Mouse (Mus musculus) limb, embryonic 11.5 days (tissue): Measurements from ENCODE around the gene Smarca2. TPM values are rescaled to one million over a fixed set of nuclear protein-coding genes. Genes with fewer than 3 reads are reported as not detected.
"Not testable (repeated sequence)": the region's sequence is repeated elsewhere in the genome, so short reads cannot be mapped to it uniquely, and the experiment has no call there.

ENCODE experiments used
- ATAC-seq: fragments of 200-750 bp; cut with Nextera tagmentation; 2 replicates; pipeline ENCODE4 v1.8.0; 2017; ENCODE audit warnings: low read depth; ENCODE audit not compliant: insufficient number of reproducible peaks, low FRiP score, low TSS enrichment
- DNase-seq: peaks from one replicate; pipeline ENCODE4 v3.0.0-alpha.2; 2015; ENCODE audit warnings: low spot score
- H3K27ac ChIP-seq: fragments of 300-500 bp; sonication (generic); replicated peaks from 2 replicates; pipeline ENCODE4 v1.5.1; 2014; ENCODE audit warnings: low read depth, mild to moderate bottlenecking, low read length
- H3K27me3 ChIP-seq: fragments of 300-500 bp; sonication (generic); 2 replicates; pipeline ENCODE4 v1.6.1; 2014; ENCODE audit warnings: mild to moderate bottlenecking, low read length, mixed read lengths; ENCODE audit not compliant: control insufficient read depth, insufficient read depth
- H3K36me3 ChIP-seq: fragments of 300-500 bp; sonication (generic); 2 replicates; pipeline ENCODE4 v1.6.1; 2014; ENCODE audit warnings: mild to moderate bottlenecking, low read length, moderate library complexity, mixed read lengths; ENCODE audit not compliant: control insufficient read depth, insufficient read depth
- H3K4me1 ChIP-seq: fragments of 300-500 bp; sonication (generic); 2 replicates; pipeline ENCODE4 v1.6.1; 2014; ENCODE audit warnings: low read length, mixed read lengths; ENCODE audit not compliant: control insufficient read depth, insufficient read depth
- H3K4me2 ChIP-seq: fragments of 300-500 bp; sonication (generic); 2 replicates; pipeline ENCODE4 v1.6.1; 2014; ENCODE audit warnings: low read depth, mild to moderate bottlenecking, moderate library complexity; ENCODE audit not compliant: severe bottlenecking
- H3K4me3 ChIP-seq: fragments of 300-500 bp; sonication (generic); 2 replicates; pipeline ENCODE4 v1.5.1; 2014; ENCODE audit warnings: low read depth, low read length
- H3K9ac ChIP-seq: fragments of 300-500 bp; sonication (generic); 2 replicates; pipeline ENCODE4 v1.6.1; 2014; ENCODE audit warnings: mild to moderate bottlenecking, low read length
- H3K9me3 ChIP-seq: fragments of 300-500 bp; sonication (generic); 2 replicates; pipeline ENCODE4 v1.6.1; 2016; ENCODE audit warnings: low read length; ENCODE audit not compliant: control insufficient read depth
- WGBS: fragments of 180-500 bp; shearing (Covaris S2); extraction: QIAGEN DNeasy Blood & Tissue Kit; methylation state at CpG from one replicate; pipeline ENCODE4 v1.1.7; 2014; 5-methylcytosine and 5-hydroxymethylcytosine counted together
- polyA plus RNA-seq: library from polyadenylated mRNA; unstranded; fragments of >200 nt; fragmentation: Nextera tagmentation; extraction: Ambion mirVana; gene quantifications from 2 replicates; pipeline ENCODE4 v1.2.1, GENCODE M21; 2014

Gene Smarca2
- polyA plus RNA-seq, 1 experiment from 2014 or later, result 60.0 TPM

DNA sequence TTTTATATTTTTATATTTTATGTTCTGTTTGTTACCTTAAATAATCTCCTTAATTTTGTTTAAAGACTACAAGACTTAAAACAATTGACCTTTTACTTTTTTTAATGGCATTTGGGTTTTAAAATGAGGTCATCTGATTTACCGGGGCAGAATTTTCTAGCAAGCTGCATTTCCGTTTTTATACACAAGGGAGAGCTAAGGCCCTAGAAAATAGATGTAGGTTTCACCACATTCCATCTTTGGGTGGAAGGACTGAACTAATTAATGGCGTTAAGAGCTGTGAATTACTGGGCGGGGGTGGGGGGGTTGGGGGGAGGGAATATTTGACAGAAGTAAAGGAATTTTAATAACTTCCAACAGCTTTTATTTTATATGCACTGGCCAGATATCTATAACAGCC, 127.0 kb downstream of the Smarca2 start:
- Histone ChIP-seq H3K9me3 (no peaks in the 10 kb centered on the region), H3K4me1 (peaks cover 5% of the 10 kb centered on the region; the same call in 1 of the 2 replicates), H3K27ac (no peak overlapping the region), H3K4me3 (no peak overlapping the region), H3K27me3 (no peaks in the 10 kb centered on the region), H3K36me3 (no peaks in the 10 kb centered on the region), H3K4me2 (no peak overlapping the region), H3K9ac (no peak overlapping the region)
- no peak for DNase-seq
- 7% methylated on average over 4 of the region's 4 CpGs for WGBS
- no peak for ATAC-seq

DNA sequence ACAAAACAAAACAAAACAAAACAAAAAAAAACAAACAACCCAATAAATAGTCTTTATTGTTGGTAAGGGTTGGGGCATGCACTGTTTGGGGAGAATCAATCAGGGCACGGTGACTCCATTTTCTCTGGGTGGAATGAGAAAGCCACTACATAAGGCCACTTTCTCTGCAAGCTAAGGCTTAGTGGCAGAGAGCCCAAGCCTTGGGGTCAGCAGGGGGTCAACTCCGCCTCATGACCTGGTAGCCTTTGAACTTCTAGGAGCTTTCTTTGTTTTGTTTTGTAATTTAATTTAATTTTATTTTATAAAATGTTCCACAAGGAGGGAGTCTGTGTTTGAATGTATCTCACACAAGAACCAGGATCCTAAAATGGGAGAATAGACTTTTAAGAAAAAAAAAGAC, 128.2 kb downstream of the Smarca2 start:
- ATAC-seq (no peak), DNase-seq (no peak)
- 70% methylated on average over 2 of the region's 2 CpGs for WGBS
- Histone ChIP-seq H3K4me2 (no peak overlapping the region), H3K9me3 (no peaks in the 10 kb centered on the region), H3K36me3 (no peaks in the 10 kb centered on the region), H3K4me1 (no peaks in the 10 kb centered on the region), H3K27ac (no peak overlapping the region), H3K27me3 (no peaks in the 10 kb centered on the region), H3K9ac (no peak overlapping the region), H3K4me3 (no peak overlapping the region)

DNA sequence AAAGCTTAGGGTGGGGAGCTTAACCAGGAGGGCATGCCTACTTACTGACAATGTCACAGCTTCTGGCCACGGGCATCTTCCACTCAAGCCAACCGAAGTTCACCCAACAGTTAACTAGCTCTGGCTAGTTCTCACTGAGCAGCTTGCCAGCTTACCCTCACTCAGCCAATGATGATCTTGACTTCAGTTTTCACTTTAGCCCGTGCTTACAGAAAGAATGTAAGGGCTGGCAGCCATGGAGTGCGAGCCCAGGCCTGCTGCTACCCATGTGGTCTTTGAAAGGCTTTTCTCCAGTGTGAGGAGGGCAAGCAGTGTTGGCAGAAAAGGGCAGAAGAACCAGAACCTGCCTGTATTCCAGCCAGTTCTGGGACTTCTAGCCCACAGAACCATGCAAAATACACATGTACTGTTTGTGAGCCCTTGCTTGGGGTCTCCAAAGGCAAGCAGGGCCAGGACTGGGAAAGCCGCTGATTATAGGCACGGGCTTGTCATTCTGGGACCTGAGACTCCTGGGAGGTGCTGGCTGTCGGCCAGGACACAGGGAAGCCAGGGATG, 128.8 kb downstream of the Smarca2 start:
- no peak overlapping the region for H3K27ac ChIP-seq
- H3K36me3 ChIP-seq, result no peaks in the 10 kb centered on the region
- no peaks in the 10 kb centered on the region for H3K9me3 ChIP-seq
- H3K27me3 ChIP-seq, result no peaks in the 10 kb centered on the region
- DNase-seq (no peak), ATAC-seq (no peak)
- 69% methylated on average over 7 of the region's 7 CpGs for WGBS
- no peak overlapping the region for H3K4me3 ChIP-seq
- H3K4me2 ChIP-seq, result no peak overlapping the region
- no peaks in the 10 kb centered on the region for H3K4me1 ChIP-seq
- H3K9ac ChIP-seq, result no peak overlapping the region

DNA sequence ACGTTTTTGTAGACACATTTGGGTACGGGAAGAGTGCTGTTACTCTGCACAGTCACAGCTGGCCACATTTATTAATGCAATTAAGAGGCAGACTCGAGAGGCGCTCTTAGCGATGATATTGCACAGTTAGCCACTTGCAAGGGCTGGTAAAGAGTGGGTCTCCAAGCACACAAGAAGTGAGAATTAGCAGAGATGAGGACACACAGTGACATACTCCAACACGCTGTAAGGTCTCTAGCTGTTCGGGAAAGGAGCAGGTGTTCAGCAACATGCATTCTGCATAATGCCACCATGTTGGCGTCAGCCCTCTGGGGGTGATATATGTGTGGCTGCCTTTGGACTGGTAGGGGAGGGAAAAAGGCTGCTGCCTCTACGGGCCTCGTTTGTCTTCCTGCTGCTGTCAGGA, 129.9 kb downstream of the Smarca2 start:
- no peak overlapping the region for H3K9ac ChIP-seq
- no peak overlapping the region for H3K4me2 ChIP-seq
- WGBS, result 70% methylated on average over 10 of the region's 10 CpGs
- no peak overlapping the region for H3K27ac ChIP-seq
- DNase-seq, result no peak
- no peak overlapping the region for H3K4me3 ChIP-seq
- ATAC-seq, result no peak
- no peaks in the 10 kb centered on the region for H3K36me3 ChIP-seq
- H3K9me3 ChIP-seq, result no peaks in the 10 kb centered on the region
- no peaks in the 10 kb centered on the region for H3K27me3 ChIP-seq
- H3K4me1 ChIP-seq, result no peaks in the 10 kb centered on the region

DNA sequence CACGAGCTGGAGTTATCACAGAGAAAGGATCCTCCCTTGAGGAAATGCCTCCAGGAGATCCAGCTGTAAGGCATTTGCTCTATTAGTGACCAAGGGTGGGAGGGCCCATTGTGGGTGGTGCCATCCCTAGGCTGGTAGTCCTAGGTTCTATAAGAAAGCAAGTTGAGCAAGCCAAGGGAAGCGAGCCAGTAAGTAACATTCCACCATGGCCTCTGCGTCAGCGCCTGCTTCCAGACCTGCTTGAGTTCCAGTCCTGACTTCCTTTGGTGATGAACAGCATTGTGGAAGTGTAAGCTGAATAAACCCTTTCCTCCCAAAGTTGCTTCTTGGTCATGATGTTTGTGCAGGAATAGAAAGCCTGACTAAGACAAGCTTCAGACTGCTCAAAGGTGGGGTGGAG, 140.2 kb downstream of the Smarca2 start:
- not testable (repeated sequence) for H3K9me3 ChIP-seq, H3K4me2 ChIP-seq, H3K27ac ChIP-seq, DNase-seq, H3K4me3 ChIP-seq, H3K9ac ChIP-seq, ATAC-seq, H3K27me3 ChIP-seq, H3K36me3 ChIP-seq
- H3K4me1 ChIP-seq, result peaks cover 12% of the 10 kb centered on the region; the same call in 1 of the 2 replicates
- 89% methylated on average over 4 of the region's 4 CpGs for WGBS

DNA sequence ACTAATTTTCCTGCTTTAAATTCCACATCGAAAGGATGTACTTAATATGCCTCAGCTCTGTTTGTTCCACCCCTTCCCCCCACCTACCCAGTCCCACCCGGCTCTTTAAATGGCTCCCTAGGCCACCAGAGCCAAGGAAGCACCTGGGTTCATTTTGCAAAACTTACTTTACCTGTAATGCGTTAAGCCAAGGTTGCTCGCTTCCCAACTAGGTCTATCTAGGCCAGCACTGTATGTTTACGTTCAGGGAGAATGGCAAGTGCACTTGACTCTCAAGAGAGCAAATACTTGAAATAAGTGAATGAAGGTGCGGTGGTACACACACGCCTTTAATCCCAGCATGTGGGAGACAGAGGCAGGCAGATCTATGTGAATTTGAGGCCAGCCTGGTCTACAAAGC, 140.7 kb downstream of the Smarca2 start:
- no peak for DNase-seq
- 86% methylated on average over 7 of the region's 7 CpGs for WGBS

DNA sequence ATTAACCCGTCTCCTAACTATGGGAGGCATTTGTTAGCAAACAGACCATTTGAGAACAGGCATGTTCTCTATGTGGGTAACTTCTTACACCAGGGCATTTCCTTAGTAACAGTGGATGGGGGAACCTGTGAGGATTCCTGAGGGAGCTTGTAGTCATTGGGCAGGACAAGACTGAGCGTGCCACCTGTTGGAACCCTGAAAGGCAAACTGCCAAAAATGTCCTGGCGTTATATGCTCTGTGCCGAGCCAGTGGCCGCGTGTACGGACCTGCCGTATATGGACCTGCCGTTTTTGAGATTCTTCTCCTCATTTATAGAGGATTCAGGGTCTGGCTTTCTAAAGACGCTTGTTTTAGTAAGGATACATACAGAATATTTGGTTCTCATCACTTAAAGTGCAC, 141.4 kb downstream of the Smarca2 start:
- 90% methylated on average over 10 of the region's 10 CpGs for WGBS
- Histone ChIP-seq H3K9ac (no peak overlapping the region), H3K9me3 (no peaks in the 10 kb centered on the region), H3K4me3 (no peak overlapping the region), H3K27me3 (no peaks in the 10 kb centered on the region), H3K4me2 (no peak overlapping the region), H3K4me1 (peaks cover 16% of the 10 kb centered on the region), H3K36me3 (no peaks in the 10 kb centered on the region), H3K27ac (peak overlapping the region; percentile 94)
- ATAC-seq (no peak), DNase-seq (no peak)

More for the DNA sequence above, 140.7 kb downstream of the Smarca2 start:
- H3K9ac ChIP-seq, result no peak overlapping the region
- H3K36me3 ChIP-seq, result no peaks in the 10 kb centered on the region
- ATAC-seq, result no peak
- H3K4me2 ChIP-seq, result no peak overlapping the region
- no peak overlapping the region for H3K4me3 ChIP-seq
- no peak overlapping the region for H3K27ac ChIP-seq
- no peaks in the 10 kb centered on the region for H3K27me3 ChIP-seq
- no peaks in the 10 kb centered on the region for H3K9me3 ChIP-seq
- peaks cover 12% of the 10 kb centered on the region; the same call in 1 of the 2 replicates for H3K4me1 ChIP-seq

DNA sequence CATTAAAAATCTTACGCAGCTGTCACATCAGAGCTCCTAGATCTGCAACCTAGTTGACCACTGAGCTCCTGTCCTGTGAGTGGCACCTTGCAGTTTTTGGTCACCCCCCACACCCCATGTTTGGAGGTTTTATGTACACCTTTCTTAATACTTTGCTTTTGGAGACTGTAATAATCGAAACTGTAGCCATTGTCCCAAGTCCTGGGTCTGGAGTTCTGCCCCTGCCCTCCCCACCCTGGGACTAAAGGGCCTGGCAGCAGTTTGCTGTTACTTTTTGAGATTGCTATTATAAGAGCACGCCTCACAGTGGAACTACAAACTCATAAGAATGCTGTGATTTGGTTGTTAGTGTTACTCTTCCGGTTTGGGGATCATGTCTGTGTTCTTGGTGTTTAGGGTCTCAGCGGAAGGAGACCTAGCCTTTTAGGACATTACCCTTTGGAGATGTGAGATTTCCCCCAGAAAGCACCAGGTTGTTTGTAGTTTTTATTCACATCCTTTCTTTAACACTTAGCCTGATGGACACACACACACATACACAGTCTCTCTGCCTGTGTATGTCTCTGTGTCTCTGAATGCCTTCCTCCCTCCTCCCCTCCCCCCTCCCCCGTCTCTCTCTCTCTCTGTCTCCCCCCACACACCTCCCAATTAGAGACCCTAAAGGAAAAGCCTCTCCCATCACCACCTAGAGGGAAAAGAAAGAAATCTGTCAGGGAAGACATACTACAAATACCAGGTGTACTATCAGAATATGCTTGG, 142.0 kb downstream of the Smarca2 start:
- peak overlapping the region; percentile 32 for H3K4me3 ChIP-seq
- no peaks in the 10 kb centered on the region for H3K27me3 ChIP-seq
- H3K4me2 ChIP-seq, result peak overlapping the region; percentile 51
- peak overlapping the region; percentile 94 for H3K27ac ChIP-seq
- peaks cover 16% of the 10 kb centered on the region for H3K4me1 ChIP-seq
- H3K36me3 ChIP-seq, result no peaks in the 10 kb centered on the region
- no peak for DNase-seq
- ATAC-seq, result no peak
- WGBS, result 54% methylated on average over 6 of the region's 6 CpGs
- H3K9me3 ChIP-seq, result no peaks in the 10 kb centered on the region
- H3K9ac ChIP-seq, result peak overlapping the region; percentile 56
